Comparison of ENCODE assay signal across 8 mouse cellular contexts in the genomic region with DNA sequence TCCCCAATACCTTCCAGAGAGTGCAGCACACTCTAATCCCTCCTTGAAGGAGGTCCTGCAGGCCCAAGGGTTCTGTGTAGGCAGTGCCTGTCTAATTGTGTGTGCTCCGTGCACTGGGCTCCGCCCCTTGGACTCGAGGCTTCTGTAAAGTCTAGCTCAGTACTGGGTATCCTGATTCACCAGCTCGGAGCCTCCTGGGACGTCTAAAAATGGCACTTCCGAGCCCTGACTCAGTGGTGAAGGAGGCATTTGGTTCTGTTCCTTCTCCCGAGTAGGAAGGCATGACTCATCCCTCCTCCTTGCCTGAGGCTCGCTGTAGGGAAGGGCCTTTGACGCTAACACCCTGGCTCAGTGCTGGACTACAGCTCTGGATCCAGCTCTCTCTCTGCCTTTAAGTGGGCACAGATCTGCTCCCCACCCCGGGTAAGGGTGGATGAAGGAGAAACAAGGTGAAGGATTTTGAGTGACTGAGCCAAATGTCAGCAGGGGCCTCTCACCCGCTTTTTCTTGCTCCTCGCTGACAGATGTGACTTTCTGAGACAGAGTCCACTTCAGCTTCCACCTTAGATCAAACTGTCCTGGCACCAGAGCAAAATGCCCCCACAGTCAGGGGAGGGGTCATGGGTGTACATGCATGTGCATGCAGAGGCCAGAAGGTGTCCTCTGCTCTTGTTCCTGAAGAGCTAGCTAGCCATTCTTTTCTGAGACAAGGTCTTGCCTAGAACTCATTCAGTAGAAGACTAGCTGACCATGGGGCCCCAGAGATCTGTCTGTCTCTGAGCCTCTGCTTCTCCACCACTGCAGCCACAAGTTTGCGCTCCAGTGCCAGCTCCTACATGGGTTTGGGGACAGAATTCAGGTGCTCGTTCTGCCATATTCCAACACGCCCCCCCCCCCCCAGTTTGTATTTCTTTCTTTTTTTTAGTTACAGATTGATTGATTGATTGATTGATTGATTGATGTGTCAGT.
DNase-seq lines count a peak whose midpoint lies in the region; ATAC-seq lines count a peak whose summit lies in the region.

No protein-coding gene starts in this region.

- no peak overlapping the region for H3K4me2 ChIP-seq in hindbrain, embryonic 16.5 days (ENCODE audit: low read length)
- H3K4me2 ChIP-seq in hindbrain, embryonic 13.5 days = no peak overlapping the region
- peak overlapping the region; percentile 43 for H3K4me2 ChIP-seq in embryonic facial prominence, embryonic 13.5 days
- peak overlapping the region; percentile 51 for H3K4me2 ChIP-seq in heart, embryonic 15.5 days
- H3K4me2 ChIP-seq in midbrain, embryonic 13.5 days (replicated peaks) = no peak overlapping the region

- no peaks in the 10 kb centered on the region for H3K36me3 ChIP-seq in hindbrain, embryonic 16.5 days (ENCODE audit: control insufficient read depth, insufficient read depth, low read length)
- no peaks in the 10 kb centered on the region for H3K36me3 ChIP-seq in hindbrain, embryonic 13.5 days
- no peaks in the 10 kb centered on the region for H3K36me3 ChIP-seq in embryonic facial prominence, embryonic 13.5 days
- H3K36me3 ChIP-seq in heart, embryonic 15.5 days = no peaks in the 10 kb centered on the region
- no peaks in the 10 kb centered on the region for H3K36me3 ChIP-seq in midbrain, embryonic 13.5 days

- ATAC-seq in hindbrain, embryonic 16.5 days = 0 out of 2 replicates have a peak, but pooled peaks have one; percentile 25
- no peak for ATAC-seq in hindbrain, embryonic 13.5 days (ENCODE audit: low FRiP score)
- peak; percentile 73 for ATAC-seq in embryonic facial prominence, embryonic 13.5 days (ENCODE audit: insufficient number of reproducible peaks, insufficient read depth, low FRiP score, low TSS enrichment, low read depth)
- peak; percentile 41 for ATAC-seq in heart, embryonic 15.5 days (replicated peaks; ENCODE audit: insufficient number of reproducible peaks, insufficient read depth, low FRiP score, low read depth)
- peak; percentile 11; the same call in 1 of the 2 replicates for ATAC-seq in midbrain, embryonic 13.5 days
- no peak for ATAC-seq in inflammation-experienced regulatory T-cells, adult 6 months

- peaks cover 11% of the 10 kb centered on the region for H3K4me1 ChIP-seq in hindbrain, embryonic 16.5 days (ENCODE audit: control insufficient read depth, insufficient read depth, low read depth, low read length)
- H3K4me1 ChIP-seq in hindbrain, embryonic 13.5 days (replicated peaks) = peaks cover 21% of the 10 kb centered on the region
- H3K4me1 ChIP-seq in embryonic facial prominence, embryonic 13.5 days = peaks cover 11% of the 10 kb centered on the region
- H3K4me1 ChIP-seq in heart, embryonic 15.5 days (replicated peaks) = peaks cover 8% of the 10 kb centered on the region
- peaks cover 19% of the 10 kb centered on the region for H3K4me1 ChIP-seq in midbrain, embryonic 13.5 days (replicated peaks)

- WGBS in hindbrain, embryonic 16.5 days = 46% methylated on average over 14 of the region's 15 CpGs
- 59% methylated on average over 15 of the region's 15 CpGs for WGBS in hindbrain, embryonic 13.5 days
- 43% methylated on average over 15 of the region's 15 CpGs for WGBS in embryonic facial prominence, embryonic 13.5 days
- WGBS in heart, embryonic 15.5 days = 36% methylated on average over 15 of the region's 15 CpGs
- WGBS in midbrain, embryonic 13.5 days = 46% methylated on average over 15 of the region's 15 CpGs

- H3K9ac ChIP-seq in hindbrain, embryonic 16.5 days (ENCODE audit: low read depth, low read length) = no peak overlapping the region
- H3K9ac ChIP-seq in hindbrain, embryonic 13.5 days = no peak overlapping the region
- no peak overlapping the region for H3K9ac ChIP-seq in embryonic facial prominence, embryonic 13.5 days
- peak overlapping the region; percentile 28 for H3K9ac ChIP-seq in heart, embryonic 15.5 days
- H3K9ac ChIP-seq in midbrain, embryonic 13.5 days (replicated peaks) = no peak overlapping the region

- H3K4me3 ChIP-seq in hindbrain, embryonic 16.5 days (ENCODE audit: low read length) = no peak overlapping the region
- H3K4me3 ChIP-seq in hindbrain, embryonic 13.5 days = no peak overlapping the region
- no peak overlapping the region for H3K4me3 ChIP-seq in embryonic facial prominence, embryonic 13.5 days
- H3K4me3 ChIP-seq in heart, embryonic 15.5 days = peak overlapping the region; percentile 9; the same call in 1 of the 2 replicates
- H3K4me3 ChIP-seq in midbrain, embryonic 13.5 days (replicated peaks) = no peak overlapping the region

- no peaks in the 10 kb centered on the region for H3K9me3 ChIP-seq in hindbrain, embryonic 16.5 days (ENCODE audit: control insufficient read depth, low read length)
- H3K9me3 ChIP-seq in hindbrain, embryonic 13.5 days = no peaks in the 10 kb centered on the region
- no peaks in the 10 kb centered on the region for H3K9me3 ChIP-seq in embryonic facial prominence, embryonic 13.5 days
- H3K9me3 ChIP-seq in heart, embryonic 15.5 days (replicated peaks) = no peaks in the 10 kb centered on the region
- no peaks in the 10 kb centered on the region for H3K9me3 ChIP-seq in midbrain, embryonic 13.5 days

- H3K27ac ChIP-seq in hindbrain, embryonic 16.5 days (ENCODE audit: low read depth, low read length) = no peak overlapping the region
- H3K27ac ChIP-seq in hindbrain, embryonic 13.5 days = no peak overlapping the region
- H3K27ac ChIP-seq in embryonic facial prominence, embryonic 13.5 days = no peak overlapping the region
- H3K27ac ChIP-seq in heart, embryonic 15.5 days = 0 out of 2 replicates have a peak overlapping the region, but pooled peaks have one; percentile 27
- no peak overlapping the region for H3K27ac ChIP-seq in midbrain, embryonic 13.5 days

- intact Hi-C loops in left cerebral cortex, postnatal 10 days (cut with DNase I) = no loop called here

- no peaks in the 10 kb centered on the region for H3K27me3 ChIP-seq in hindbrain, embryonic 16.5 days (replicated peaks; ENCODE audit: control insufficient read depth, insufficient read depth, low read length)
- H3K27me3 ChIP-seq in hindbrain, embryonic 13.5 days = no peaks in the 10 kb centered on the region
- no peaks in the 10 kb centered on the region for H3K27me3 ChIP-seq in embryonic facial prominence, embryonic 13.5 days
- no peaks in the 10 kb centered on the region for H3K27me3 ChIP-seq in heart, embryonic 15.5 days
- 0 out of 2 replicates have a peak, but pooled peaks cover 2% of the 10 kb centered on the region for H3K27me3 ChIP-seq in midbrain, embryonic 13.5 days

- peak; percentile 96 for DNase-seq in NIH3T3 (ENCODE audit: low read depth)
- DNase-seq in left cerebral cortex, postnatal 10 days (ENCODE audit: extremely low spot score in 1 of 2, low spot score in 2 of 2) = peak; percentile 46 to 60

Comparison
In these comparisons a context has a peak if more than half of its experiments do, and no peak if none do; other contexts are left out.
1. ATAC-seq: peak in hindbrain, embryonic 16.5 days (single experiment), embryonic facial prominence, embryonic 13.5 days (single experiment), heart, embryonic 15.5 days (single experiment) and midbrain, embryonic 13.5 days (single experiment); none in hindbrain, embryonic 13.5 days (single experiment) and inflammation-experienced regulatory T-cells, adult 6 months (single experiment).
2. H3K4me2 ChIP-seq: peak in embryonic facial prominence, embryonic 13.5 days (single experiment) and heart, embryonic 15.5 days (single experiment); none in hindbrain, embryonic 16.5 days (single experiment), hindbrain, embryonic 13.5 days (single experiment) and midbrain, embryonic 13.5 days (single experiment).